Mouse (Mus musculus) heart, postnatal 0 days (tissue): ENCODE results near the gene Peli2. TPM values are rescaled to one million over a fixed set of nuclear protein-coding genes. Genes with fewer than 3 reads are reported as not detected.

Source experiments
- ATAC-seq: fragments of 200-750 bp; cut with Nextera tagmentation; 2 replicates; pipeline ENCODE4 v1.8.0; 2017; ENCODE audit warnings: low read depth, moderate number of reproducible peaks, moderate library complexity; ENCODE audit not compliant: insufficient read depth
- DNase-seq: peaks from one replicate; pipeline ENCODE4 v3.0.0-alpha.2; 2016; ENCODE audit warnings: low spot score
- H3K27ac ChIP-seq: fragments of 300-500 bp; sonication (generic); 2 replicates; pipeline ENCODE4 v1.5.1; 2014; ENCODE audit warnings: low read depth, mild to moderate bottlenecking
- H3K27me3 ChIP-seq: fragments of 300-500 bp; sonication (generic); 2 replicates; pipeline ENCODE4 v1.6.1; 2014; ENCODE audit warnings: low read length, mixed read lengths; ENCODE audit not compliant: control insufficient read depth, insufficient read depth
- H3K36me3 ChIP-seq: fragments of 300-500 bp; sonication (generic); replicated peaks from 2 replicates; pipeline ENCODE4 v1.6.1; 2014; ENCODE audit warnings: low read length, mixed read lengths; ENCODE audit not compliant: control insufficient read depth, insufficient read depth
- H3K4me1 ChIP-seq: fragments of 300-500 bp; sonication (generic); 2 replicates; pipeline ENCODE4 v1.6.1; 2014; ENCODE audit warnings: antibody characterized with exemption; ENCODE audit not compliant: control insufficient read depth, insufficient read depth
- H3K4me2 ChIP-seq: fragments of 300-500 bp; sonication (generic); 2 replicates; pipeline ENCODE4 v1.6.1; 2014; ENCODE audit warnings: low read depth, mild to moderate bottlenecking, low read length, moderate library complexity
- H3K4me3 ChIP-seq: fragments of 300-500 bp; sonication (generic); 2 replicates; pipeline ENCODE4 v1.5.1; 2014; ENCODE audit warnings: low read depth, low read length
- H3K9ac ChIP-seq: fragments of 300-500 bp; sonication (generic); replicated peaks from 2 replicates; pipeline ENCODE4 v1.6.1; 2014; ENCODE audit warnings: low read depth, low read length, mixed read lengths
- H3K9me3 ChIP-seq: fragments of 300-500 bp; sonication (generic); replicated peaks from 2 replicates; pipeline ENCODE4 v1.6.1; 2016; ENCODE audit warnings: low read length; ENCODE audit not compliant: control insufficient read depth
- CTCF ChIP-seq: IDR thresholded peaks from 2 replicates; pipeline ENCODE4 v1.5.1; 2016; ENCODE audit warnings: antibody characterized with exemption, control low read depth, low read depth
- EP300 ChIP-seq: IDR thresholded peaks from 2 replicates; pipeline ENCODE4 v1.6.1; 2016; ENCODE audit warnings: antibody characterized with exemption, low read depth
- WGBS: fragments of 180-500 bp; shearing (Covaris S2); extraction: QIAGEN DNeasy Blood & Tissue Kit; methylation state at CpG from one replicate; pipeline ENCODE4 v1.1.7; 2014; 5-methylcytosine and 5-hydroxymethylcytosine counted together
- polyA plus RNA-seq: library from polyadenylated mRNA; unstranded; fragments of >200 nt; fragmentation: Nextera tagmentation; extraction: Ambion mirVana; gene quantifications from 2 replicates; pipeline ENCODE4 v1.2.1, GENCODE M21; 2015
- total RNA-seq: library from RNA; depleted of rRNA; stranded (reverse); fragments of >200 nt; gene quantifications from 2 replicates; pipeline ENCODE4 v1.2.3, GENCODE M21; 2014; ENCODE audit warnings: low replicate concordance

Gene Peli2
- total and polyA plus RNA-seq, 2 experiments from 2014 or later = 2.1 to 18.2 TPM

DNA sequence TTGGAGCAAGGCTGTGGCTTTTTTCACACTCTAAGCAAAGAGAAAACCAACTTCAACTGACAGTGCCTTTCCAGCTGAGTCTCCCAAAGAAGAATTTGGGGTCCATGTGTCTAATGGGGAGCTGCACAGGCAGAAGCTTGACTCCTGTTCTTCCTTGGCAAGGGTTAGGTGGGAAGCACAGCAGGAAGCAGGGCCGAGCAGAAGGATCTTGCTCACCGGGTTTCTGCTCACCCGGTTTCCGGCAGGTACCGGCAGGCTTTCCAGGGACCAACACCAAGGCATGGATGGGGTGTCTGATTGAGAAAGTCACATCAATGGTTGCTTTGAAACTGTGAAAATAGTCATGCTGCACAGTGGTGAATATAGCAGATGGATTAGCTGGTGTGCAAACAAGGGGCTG is 70.3 kb downstream of the Peli2 start:
- Histone ChIP-seq H3K36me3 (no peaks in the 10 kb centered on the region), H3K9ac (no peak overlapping the region), H3K9me3 (no peaks in the 10 kb centered on the region), H3K4me2 (no peak overlapping the region), H3K27me3 (no peaks in the 10 kb centered on the region), H3K27ac (no peak overlapping the region), H3K4me3 (no peak overlapping the region), H3K4me1 (no peaks in the 10 kb centered on the region)
- WGBS = 85% methylated on average over 5 of the region's 5 CpGs
- no peak for ATAC-seq
- DNase-seq = no peak
- no peak for TF ChIP-seq EP300
- TF ChIP-seq CTCF = no peak

DNA sequence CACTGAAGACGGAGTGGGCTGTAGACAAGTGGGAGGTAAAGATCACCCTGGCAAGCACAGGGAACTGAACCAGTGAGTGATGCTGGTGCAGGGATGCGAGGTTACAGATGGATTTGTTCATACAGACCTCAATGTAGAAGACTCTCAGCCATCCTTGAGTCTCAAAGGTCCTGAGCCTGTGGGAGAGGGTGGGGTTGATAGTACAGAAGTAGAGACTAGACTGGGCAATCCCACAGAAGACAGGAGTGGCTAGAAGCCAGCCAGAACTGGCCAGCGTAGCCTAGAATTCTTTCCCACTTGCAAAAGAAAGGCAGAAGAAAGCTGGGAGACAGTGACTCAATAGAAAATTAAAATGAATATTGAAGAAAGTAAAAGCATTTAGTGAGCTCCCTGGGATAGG is 71.3 kb downstream of the Peli2 start:
- no peak overlapping the region for H3K4me3 ChIP-seq

DNA sequence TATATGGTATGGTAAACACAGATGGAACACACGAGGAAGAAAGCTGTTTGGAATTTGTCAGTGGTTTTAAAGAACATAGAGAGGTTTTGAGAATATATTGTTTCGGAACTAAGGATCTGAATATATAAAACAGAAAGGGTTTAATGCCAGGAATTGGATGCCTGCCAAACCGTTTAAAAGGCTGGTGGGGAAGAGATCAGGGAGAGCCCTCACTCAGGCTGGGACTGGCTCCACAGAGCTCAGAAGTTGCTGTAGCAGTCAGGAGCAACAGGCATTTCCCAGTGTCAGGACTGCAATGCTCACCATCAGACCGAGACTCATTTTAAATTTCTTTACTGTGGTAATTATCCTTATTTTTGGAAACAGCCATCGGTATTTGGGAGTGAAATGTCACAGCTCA is 76.2 kb downstream of the Peli2 start:
- DNase-seq (no peak), ATAC-seq (no peak)
- WGBS = 42% methylated on average over 5 of the region's 5 CpGs
- Histone ChIP-seq H3K9me3 (no peaks in the 10 kb centered on the region), H3K27ac (no peak overlapping the region), H3K27me3 (no peaks in the 10 kb centered on the region), H3K4me1 (peaks cover 4% of the 10 kb centered on the region), H3K4me3 (no peak overlapping the region), H3K4me2 (no peak overlapping the region), H3K36me3 (no peaks in the 10 kb centered on the region), H3K9ac (no peak overlapping the region)
- TF ChIP-seq CTCF = no peak

More for the DNA sequence above, 71.3 kb downstream of the Peli2 start:
- Histone ChIP-seq H3K9me3 (no peaks in the 10 kb centered on the region), H3K9ac (no peak overlapping the region), H3K27me3 (no peaks in the 10 kb centered on the region), H3K4me2 (no peak overlapping the region), H3K4me1 (no peaks in the 10 kb centered on the region), H3K36me3 (no peaks in the 10 kb centered on the region), H3K27ac (no peak overlapping the region)
- ATAC-seq (no peak), DNase-seq (no peak)
- TF ChIP-seq CTCF (no peak), EP300 (no peak)
- 89% methylated on average over 3 of the region's 3 CpGs for WGBS

DNA sequence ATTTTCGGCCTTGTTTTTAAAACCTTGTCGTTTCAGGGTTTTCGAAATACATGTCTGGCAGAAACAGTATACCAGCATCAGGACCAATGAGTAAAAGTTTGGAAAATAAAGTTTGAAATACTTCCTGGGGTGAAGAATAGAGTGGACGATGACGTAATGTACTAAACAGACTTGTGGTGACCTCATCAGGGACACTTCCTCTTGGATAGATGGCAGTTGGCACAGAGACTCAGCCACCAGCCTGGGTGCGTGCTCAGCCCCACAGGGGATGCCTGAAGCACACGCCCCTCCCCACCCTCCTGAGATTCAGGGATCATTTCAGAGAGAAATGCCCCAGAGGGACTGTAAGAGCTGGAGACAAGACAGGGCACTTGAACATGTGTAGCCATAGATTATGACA is 76.7 kb downstream of the Peli2 start:
- DNase-seq (peak; percentile 20), ATAC-seq (0 out of 2 replicates have a peak, but pooled peaks have one; percentile 33)
- Histone ChIP-seq H3K36me3 (no peaks in the 10 kb centered on the region), H3K4me3 (no peak overlapping the region), H3K4me1 (peaks cover 4% of the 10 kb centered on the region), H3K27ac (no peak overlapping the region), H3K9ac (no peak overlapping the region), H3K4me2 (no peak overlapping the region), H3K9me3 (no peaks in the 10 kb centered on the region), H3K27me3 (no peaks in the 10 kb centered on the region)
- TF ChIP-seq CTCF = no peak
- no peak for TF ChIP-seq EP300
- WGBS = 63% methylated on average over 7 of the region's 7 CpGs

DNA sequence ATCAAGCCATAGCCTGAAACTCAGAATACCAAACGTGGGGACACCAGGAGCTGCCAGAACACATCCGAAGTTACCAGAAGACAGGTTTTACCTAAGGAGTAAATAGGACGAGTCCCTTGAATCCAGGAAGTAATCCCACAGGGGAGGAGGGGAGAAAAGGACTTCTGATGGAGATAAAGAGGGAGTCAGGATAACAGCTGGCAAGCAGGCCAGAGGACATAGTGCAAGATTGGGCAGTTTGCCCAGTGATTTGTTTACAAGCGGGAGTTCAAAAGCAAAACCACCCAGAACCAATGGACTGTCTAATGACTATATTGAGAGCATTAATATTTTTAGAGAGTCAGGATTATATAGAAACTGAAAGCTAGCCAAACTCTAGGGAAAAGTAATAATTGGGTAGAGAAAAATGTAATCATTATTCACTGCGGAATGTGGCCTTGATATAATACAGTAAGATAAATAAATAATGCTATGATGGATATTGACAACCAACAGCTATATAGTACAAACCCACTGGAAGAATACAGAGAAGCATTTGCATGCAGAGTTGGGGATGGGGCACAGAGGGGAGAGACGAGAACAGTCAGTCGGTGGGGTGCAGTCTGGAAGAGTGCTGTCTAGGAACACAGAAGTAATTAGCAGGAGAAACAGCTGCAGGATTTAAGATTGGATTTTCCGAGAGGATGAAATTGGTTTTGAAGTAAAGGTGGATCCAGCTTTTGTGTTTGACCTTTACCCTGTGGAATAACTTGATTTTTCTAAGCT is 77.7 kb downstream of the Peli2 start:
- no peak for ATAC-seq
- no peak overlapping the region for H3K4me2 ChIP-seq
- peak; percentile 20 for DNase-seq
- 56% methylated on average over 8 of the region's 8 CpGs for WGBS
- no peaks in the 10 kb centered on the region for H3K9me3 ChIP-seq
- H3K36me3 ChIP-seq = no peaks in the 10 kb centered on the region
- H3K27ac ChIP-seq = no peak overlapping the region
- peaks cover 4% of the 10 kb centered on the region for H3K4me1 ChIP-seq
- H3K4me3 ChIP-seq = no peak overlapping the region
- H3K27me3 ChIP-seq = no peaks in the 10 kb centered on the region
- no peak overlapping the region for H3K9ac ChIP-seq
- TF ChIP-seq EP300 (no peak), CTCF (no peak)

DNA sequence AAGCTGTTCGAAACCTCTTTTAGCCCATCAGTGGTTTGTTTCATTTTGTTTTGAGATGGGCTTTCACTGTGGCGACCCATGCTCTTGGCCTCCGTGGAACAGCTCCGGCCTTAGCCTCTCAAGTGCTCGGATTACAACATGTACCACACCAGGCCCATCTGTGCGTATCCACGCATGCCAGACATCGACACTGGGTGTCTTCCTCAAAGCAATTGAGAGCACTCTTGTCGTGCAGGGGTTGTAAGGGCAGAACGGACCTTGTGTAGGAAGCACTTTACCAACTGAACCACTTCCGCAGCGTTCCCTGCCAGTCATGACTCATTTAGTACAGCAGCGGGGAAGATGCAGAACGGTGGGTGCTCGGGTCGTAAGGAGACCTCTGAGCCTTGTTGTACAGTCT is 78.3 kb downstream of the Peli2 start:
- TF ChIP-seq EP300 (no peak), CTCF (no peak)
- Histone ChIP-seq H3K4me3 (no peak overlapping the region), H3K36me3 (no peaks in the 10 kb centered on the region), H3K9ac (no peak overlapping the region), H3K27me3 (no peaks in the 10 kb centered on the region), H3K27ac (no peak overlapping the region), H3K4me1 (peaks cover 4% of the 10 kb centered on the region), H3K9me3 (no peaks in the 10 kb centered on the region), H3K4me2 (no peak overlapping the region)
- no peak for DNase-seq
- ATAC-seq = no peak
- 80% methylated on average over 16 of the region's 16 CpGs for WGBS
